ENCODE assay signal across 8 mouse cellular contexts in genomic region chr2:35649708-35650107, GRCm38 (mm10).
DNase-seq lines count a peak whose midpoint lies in the region; ATAC-seq and TF ChIP-seq lines count a peak whose summit lies in the region.

No protein-coding gene starts in this region.

- H3K9me3 ChIP-seq in intestine, postnatal 0 days (ENCODE audit: control insufficient read depth) = no peaks in the 10 kb centered on the region
- H3K9me3 ChIP-seq in midbrain, embryonic 11.5 days (ENCODE audit: control insufficient read depth, low read length) = no peaks in the 10 kb centered on the region

- peak; percentile 97 for TF ChIP-seq CTCF in intestine, postnatal 0 days (IDR thresholded peaks at IDR 0.05; ENCODE audit: low read depth)

- H3K36me3 ChIP-seq in intestine, postnatal 0 days (ENCODE audit: control insufficient read depth, insufficient read depth) = peaks cover 13% of the 10 kb centered on the region
- H3K36me3 ChIP-seq in midbrain, embryonic 11.5 days (ENCODE audit: control insufficient read depth, insufficient read depth, low read length) = no peaks in the 10 kb centered on the region; the same call in 1 of the 2 replicates

- WGBS in intestine, postnatal 0 days = 36% methylated on average over 4 of the region's 4 CpGs
- WGBS in midbrain, embryonic 11.5 days = 35% methylated on average over 4 of the region's 4 CpGs

- peak; percentile 82 for DNase-seq in adipocyte (ENCODE audit: low spot score)
- peak; percentile 76 to 87 for DNase-seq in cerebellum, postnatal 4 days (ENCODE audit: low spot score in 2 of 2)
- DNase-seq in gastrocnemius, postnatal 36 days = peak; percentile 85 to 87
- peak; percentile 71 to 83 for DNase-seq in left cerebral cortex, postnatal 36 days (ENCODE audit: low spot score in 2 of 2)
- DNase-seq in midbrain, embryonic 11.5 days (ENCODE audit: low spot score, missing footprints) = peak; percentile 97
- DNase-seq in right cerebral cortex, postnatal 4 days = peak; percentile 90
- peak; percentile 69 to 88 for DNase-seq in urinary bladder, postnatal 4 days (ENCODE audit: low spot score in 2 of 2)

- intact Hi-C loops in gastrocnemius, postnatal 36 days (cut with DNase I) = loop anchor here (2.0 to 5.0 kb wide), 3 partner anchors 73 to 257 kb away; no protein-coding TSS in a partner anchor
- intact Hi-C loops in left cerebral cortex, postnatal 36 days (cut with DNase I) = loop anchor here (2.0 to 5.0 kb wide), 2 partner anchors 107 to 257 kb away; no protein-coding TSS in a partner anchor

- H3K27ac ChIP-seq in intestine, postnatal 0 days (ENCODE audit: low read depth, low read length) = no peak overlapping the region
- H3K27ac ChIP-seq in midbrain, embryonic 11.5 days (ENCODE audit: low read depth, low read length) = no peak overlapping the region

- H3K27me3 ChIP-seq in intestine, postnatal 0 days (replicated peaks; ENCODE audit: control insufficient read depth, insufficient read depth, low read length) = no peaks in the 10 kb centered on the region
- no peaks in the 10 kb centered on the region for H3K27me3 ChIP-seq in midbrain, embryonic 11.5 days (ENCODE audit: control insufficient read depth, insufficient read depth, low read length)

- H3K4me3 ChIP-seq in intestine, postnatal 0 days (ENCODE audit: low read depth, low read length) = no peak overlapping the region
- H3K4me3 ChIP-seq in midbrain, embryonic 11.5 days (ENCODE audit: low read depth, low read length) = no peak overlapping the region

- no peaks in the 10 kb centered on the region for H3K4me1 ChIP-seq in intestine, postnatal 0 days (replicated peaks; ENCODE audit: control insufficient read depth, insufficient read depth, low read length)
- no peaks in the 10 kb centered on the region for H3K4me1 ChIP-seq in midbrain, embryonic 11.5 days (ENCODE audit: control insufficient read depth, insufficient read depth, low read length)

- no peak for ATAC-seq in intestine, postnatal 0 days
- peak; percentile 79 for ATAC-seq in midbrain, embryonic 11.5 days (ENCODE audit: low FRiP score)

- no peak overlapping the region for H3K9ac ChIP-seq in intestine, postnatal 0 days (ENCODE audit: low read depth, low read length)
- no peak overlapping the region for H3K9ac ChIP-seq in midbrain, embryonic 11.5 days (ENCODE audit: low read length)

- H3K4me2 ChIP-seq in intestine, postnatal 0 days (replicated peaks; ENCODE audit: low read depth) = no peak overlapping the region
- no peak overlapping the region for H3K4me2 ChIP-seq in midbrain, embryonic 11.5 days
